Mouse (Mus musculus) intestine, embryonic 14.5 days (tissue): Measurements from ENCODE around the gene Haspin. TPM values are rescaled to one million over a fixed set of nuclear protein-coding genes. Genes with fewer than 3 reads are reported as not detected.

ENCODE experiments used
- ATAC-seq: fragments of 200-750 bp; cut with Nextera tagmentation; replicated peaks from 2 replicates; pipeline ENCODE4 v1.8.0; 2017; ENCODE audit warnings: low read depth, moderate number of reproducible peaks, moderate TSS enrichment, moderate library complexity; ENCODE audit not compliant: low FRiP score, low TSS enrichment
- DNase-seq: peaks from one replicate; pipeline ENCODE4 v3.0.0-alpha.2; 2018; ENCODE audit warnings: low spot score
- H3K27ac ChIP-seq: fragments of 300-500 bp; sonication (generic); 2 replicates; pipeline ENCODE4 v1.5.1; 2014; ENCODE audit warnings: low read depth, mild to moderate bottlenecking, control low read depth
- H3K27me3 ChIP-seq: fragments of 300-500 bp; sonication (generic); replicated peaks from 2 replicates; pipeline ENCODE4 v1.6.1; 2014; ENCODE audit warnings: low read length, control low read depth; ENCODE audit not compliant: control insufficient read depth, insufficient read depth
- H3K36me3 ChIP-seq: fragments of 300-500 bp; sonication (generic); 2 replicates; pipeline ENCODE4 v1.6.1; 2014; ENCODE audit warnings: low read length, control low read depth; ENCODE audit not compliant: control insufficient read depth, insufficient read depth
- H3K4me1 ChIP-seq: fragments of 300-500 bp; sonication (generic); replicated peaks from 2 replicates; pipeline ENCODE4 v1.6.1; 2014; ENCODE audit warnings: low read length, control low read depth, mixed read lengths; ENCODE audit not compliant: control insufficient read depth, insufficient read depth
- H3K4me2 ChIP-seq: fragments of 300-500 bp; sonication (generic); 2 replicates; pipeline ENCODE4 v1.6.1; 2014; ENCODE audit warnings: low read length
- H3K4me3 ChIP-seq: fragments of 300-500 bp; sonication (generic); 2 replicates; pipeline ENCODE4 v1.5.1; 2014; ENCODE audit warnings: low read depth, low read length, control low read depth, mixed read lengths
- H3K9ac ChIP-seq: fragments of 300-500 bp; sonication (generic); 2 replicates; pipeline ENCODE4 v1.6.1; 2014; ENCODE audit warnings: mild to moderate bottlenecking, low read length
- H3K9me3 ChIP-seq: fragments of 300-500 bp; sonication (generic); 2 replicates; pipeline ENCODE4 v1.6.1; 2016; ENCODE audit warnings: low read length, control low read depth; ENCODE audit not compliant: control insufficient read depth
- WGBS: fragments of 180-500 bp; shearing (Covaris S2); extraction: QIAGEN DNeasy Blood & Tissue Kit; methylation state at CpG from one replicate; pipeline ENCODE4 v1.1.7; 2014; 5-methylcytosine and 5-hydroxymethylcytosine counted together
- polyA plus RNA-seq: library from polyadenylated mRNA; unstranded; fragments of >200 nt; fragmentation: Nextera tagmentation; extraction: Ambion mirVana; gene quantifications from 2 replicates; pipeline ENCODE4 v1.2.1, GENCODE M21; 2014

Gene Haspin
- polyA plus RNA-seq, 1 experiment from 2014 or later = 16.0 TPM

DNA sequence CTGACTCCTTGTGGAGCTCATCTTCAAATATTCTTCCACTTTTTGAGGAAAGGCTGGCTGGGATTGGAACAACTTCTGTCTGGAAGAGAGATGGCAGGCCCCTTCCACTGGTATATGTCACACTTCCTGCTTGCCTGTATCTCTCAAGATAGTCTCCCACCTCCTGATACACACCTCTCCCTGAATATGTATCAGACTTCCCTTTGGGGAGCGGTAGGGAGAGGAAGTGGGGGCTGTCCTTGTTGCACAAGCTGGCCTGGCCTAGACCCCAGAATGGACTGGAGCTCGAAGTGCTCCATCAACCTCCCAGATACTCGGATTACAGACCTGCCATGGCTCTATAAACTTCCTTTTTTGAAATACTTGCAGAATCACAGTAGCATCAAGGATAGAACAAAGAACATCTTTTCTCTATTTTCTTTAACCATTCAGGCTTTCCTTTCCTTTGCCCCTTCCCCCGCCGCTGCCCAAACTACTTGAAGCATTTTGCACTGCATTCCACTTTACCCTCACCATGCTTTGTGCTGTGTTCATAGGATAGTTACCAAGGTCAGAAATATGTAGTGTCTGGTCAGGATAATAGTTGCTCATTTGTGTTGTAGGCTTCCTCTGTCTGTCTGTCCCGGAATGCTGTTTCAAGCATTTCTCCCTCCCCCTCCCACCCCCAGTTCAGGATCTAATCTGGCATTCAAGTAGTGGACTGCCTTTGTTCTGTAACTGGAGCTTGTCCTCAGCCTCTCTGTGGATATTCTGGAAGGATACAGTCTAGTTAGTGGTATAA is 50.2 kb downstream of the Haspin start:
- WGBS = 53% methylated on average over 6 of the region's 6 CpGs
- no peak overlapping the region for H3K4me2 ChIP-seq
- peaks cover 5% of the 10 kb centered on the region; the same call in 1 of the 2 replicates for H3K4me1 ChIP-seq
- DNase-seq = no peak
- H3K36me3 ChIP-seq = peaks cover 7% of the 10 kb centered on the region; the same call in 1 of the 2 replicates
- H3K9ac ChIP-seq = no peak overlapping the region
- no peak overlapping the region for H3K4me3 ChIP-seq
- no peaks in the 10 kb centered on the region for H3K27me3 ChIP-seq
- no peak for ATAC-seq
- H3K9me3 ChIP-seq = no peaks in the 10 kb centered on the region
- no peak overlapping the region for H3K27ac ChIP-seq

Other genes starting within 250 kb of the Haspin start
- gene Atp2a3, start 177.1 kb downstream of the Haspin start, polyA plus RNA-seq = 17.4 and 21.4 TPM in 2 replicates
- gene P2rx1, start 139.2 kb downstream of the Haspin start, polyA plus RNA-seq = 1.7 and 10.1 TPM in 2 replicates
- gene Camkk1, start 119.3 kb downstream of the Haspin start, polyA plus RNA-seq = 4.4 and 4.5 TPM in 2 replicates
- gene Ncbp3, start 90.5 kb downstream of the Haspin start, polyA plus RNA-seq = 10.0 and 11.9 TPM in 2 replicates
- 0.23 and 0.28 TPM in 2 replicates for gene Itgae, start 47.7 kb downstream of the Haspin start, polyA plus RNA-seq
- gene P2rx5, start 22.1 kb upstream of the Haspin start, polyA plus RNA-seq = 0.07 TPM in 1 of 2 replicates, not detected in the other
- gene Emc6, start 38.7 kb upstream of the Haspin start, polyA plus RNA-seq = 123 and 130 TPM in 2 replicates
- gene Tax1bp3, start 38.8 kb upstream of the Haspin start, polyA plus RNA-seq = 233 and 258 TPM in 2 replicates
- gene Ctns, start 60.7 kb upstream of the Haspin start, polyA plus RNA-seq = 15.6 and 17.0 TPM in 2 replicates
- 1.1 and 1.2 TPM in 2 replicates for gene Shpk, start 61.2 kb upstream of the Haspin start, polyA plus RNA-seq
- 0.07 TPM in 1 of 2 replicates, not detected in the other for gene Trpv1, start 96.0 kb upstream of the Haspin start, polyA plus RNA-seq
- 0.08 and 0.15 TPM in 2 replicates for gene Trpv3, start 129.1 kb upstream of the Haspin start, polyA plus RNA-seq
- 0.38 TPM in 2 replicates for gene Aspa, start 191.3 kb upstream of the Haspin start, polyA plus RNA-seq
- not detected in 2 replicates for gene Gm49340, start 191.4 kb upstream of the Haspin start, polyA plus RNA-seq
- not detected in 2 replicates for gene Spata22, start 191.4 kb upstream of the Haspin start, polyA plus RNA-seq
- not detected in 2 replicates for gene Olfr20, start 212.5 kb upstream of the Haspin start, polyA plus RNA-seq
- gene Olfr376, start 233.0 kb upstream of the Haspin start, polyA plus RNA-seq = not detected in 2 replicates